Mouse (Mus musculus) ES-Bruce4 (cell line): ENCODE data around the gene Cnnm4. TPM values are rescaled to one million over a fixed set of nuclear protein-coding genes. Genes with fewer than 3 reads are reported as not detected.

ENCODE experiments used
- H3K27ac ChIP-seq: 2 replicates; pipeline ENCODE4 v1.5.1; 2012; ENCODE audit warnings: low read length, inconsistent platforms; ENCODE audit not compliant: insufficient read depth
- H3K27me3 ChIP-seq: 2 replicates; pipeline ENCODE4 v1.6.1; 2012; ENCODE audit warnings: mild to moderate bottlenecking, low read length, inconsistent platforms; ENCODE audit not compliant: control insufficient read depth, poor library complexity, insufficient read depth, severe bottlenecking
- H3K36me3 ChIP-seq: 2 replicates; pipeline ENCODE4 v1.6.1; 2012; ENCODE audit warnings: inconsistent platforms, mild to moderate bottlenecking, low read length, moderate library complexity; ENCODE audit not compliant: control insufficient read depth, poor library complexity, insufficient read depth, severe bottlenecking
- H3K4me1 ChIP-seq: one replicate; pipeline ENCODE4 v1.8.1; 2011; ENCODE audit warnings: low read length; ENCODE audit not compliant: control insufficient read depth, insufficient read depth
- H3K4me3 ChIP-seq: 2 replicates; pipeline ENCODE4 v1.5.1; 2011; ENCODE audit warnings: low read depth, mild to moderate bottlenecking, low read length
- H3K9ac ChIP-seq: 2 replicates; pipeline ENCODE4 v1.6.1; 2012; ENCODE audit warnings: low read depth, mild to moderate bottlenecking, inconsistent platforms; ENCODE audit not compliant: poor library complexity, severe bottlenecking
- H3K9me3 ChIP-seq: replicated peaks from 2 replicates; pipeline ENCODE4 v1.6.1; 2012; ENCODE audit warnings: mild to moderate bottlenecking, low read length, inconsistent platforms; ENCODE audit not compliant: control insufficient read depth, poor library complexity, insufficient read depth, severe bottlenecking
- CTCF ChIP-seq: IDR thresholded peaks from one replicate; pipeline ENCODE4 v1.8.1; 2011; ENCODE audit warnings: low read depth, low read length
- EP300 ChIP-seq: IDR thresholded peaks from 2 replicates; pipeline ENCODE4 v1.6.1; 2011; ENCODE audit warnings: low read depth, low read length; ENCODE audit not compliant: insufficient read depth
- POLR2A ChIP-seq: IDR thresholded peaks from one replicate; pipeline ENCODE4 v1.8.1; 2011; ENCODE audit warnings: low read length; ENCODE audit not compliant: insufficient read depth
- polyA plus RNA-seq: library from polyadenylated mRNA; stranded (reverse); fragments of >200 nt; gene quantifications from 2 replicates; pipeline ENCODE4 v1.2.4, GENCODE M21; 2011; ENCODE audit warnings: low read depth; ENCODE audit not compliant: missing spikeins, insufficient read depth, insufficient read length

The Cnnm4 gene
- polyA plus RNA-seq, 1 experiment: 4.7 TPM

- H3K4me1 ChIP-seq: no peaks in the 10 kb centered on the region
- no peak overlapping the region for H3K9ac ChIP-seq
- H3K36me3 ChIP-seq: no peaks in the 10 kb centered on the region
- TF ChIP-seq POLR2A (no peak), CTCF (peak; percentile 40)
- H3K27me3 ChIP-seq: no peaks in the 10 kb centered on the region
- no peak overlapping the region for H3K4me3 ChIP-seq
- H3K9me3 ChIP-seq: no peaks in the 10 kb centered on the region
- no peak overlapping the region for H3K27ac ChIP-seq
These were observed 21.2 kb downstream of the Cnnm4 start for GRCm38 (mm10) chr1:36492416-36493139.

GRCm38 (mm10) chr1:36493299-36493698, 21.9 kb downstream of the Cnnm4 start:
- Histone ChIP-seq H3K27ac (no peak overlapping the region), H3K27me3 (no peaks in the 10 kb centered on the region), H3K9me3 (no peaks in the 10 kb centered on the region), H3K4me1 (no peaks in the 10 kb centered on the region), H3K4me3 (no peak overlapping the region), H3K36me3 (no peaks in the 10 kb centered on the region), H3K9ac (no peak overlapping the region)
- no peak for TF ChIP-seq EP300
- TF ChIP-seq POLR2A: no peak
- TF ChIP-seq CTCF: no peak

- H3K9me3 ChIP-seq: no peaks in the 10 kb centered on the region
- H3K4me1 ChIP-seq: no peaks in the 10 kb centered on the region
- H3K9ac ChIP-seq: no peak overlapping the region
- no peak overlapping the region for H3K27ac ChIP-seq
- no peak overlapping the region for H3K4me3 ChIP-seq
- no peaks in the 10 kb centered on the region for H3K27me3 ChIP-seq
- no peaks in the 10 kb centered on the region for H3K36me3 ChIP-seq
- TF ChIP-seq EP300 (no peak), CTCF (peak; percentile 5), POLR2A (no peak)
These were observed 25.3 kb downstream of the Cnnm4 start for GRCm38 (mm10) chr1:36496719-36497118.

- Histone ChIP-seq H3K4me1 (no peaks in the 10 kb centered on the region), H3K4me3 (no peak overlapping the region), H3K36me3 (no peaks in the 10 kb centered on the region), H3K27ac (no peak overlapping the region), H3K9ac (no peak overlapping the region), H3K9me3 (no peaks in the 10 kb centered on the region), H3K27me3 (no peaks in the 10 kb centered on the region)
- TF ChIP-seq POLR2A (no peak), CTCF (no peak)
These were observed 25.9 kb downstream of the Cnnm4 start for GRCm38 (mm10) chr1:36497312-36497711.

- Histone ChIP-seq H3K4me1 (no peaks in the 10 kb centered on the region), H3K27ac (no peak overlapping the region), H3K9ac (no peak overlapping the region), H3K4me3 (no peak overlapping the region), H3K27me3 (no peaks in the 10 kb centered on the region), H3K9me3 (no peaks in the 10 kb centered on the region), H3K36me3 (no peaks in the 10 kb centered on the region)
- TF ChIP-seq EP300 (no peak), POLR2A (no peak), CTCF (peak; percentile 96)
These were observed 29.8 kb downstream of the Cnnm4 start for GRCm38 (mm10) chr1:36501261-36501660.

- Histone ChIP-seq H3K27me3 (no peaks in the 10 kb centered on the region), H3K36me3 (no peaks in the 10 kb centered on the region), H3K9ac (no peak overlapping the region), H3K4me3 (no peak overlapping the region), H3K4me1 (no peaks in the 10 kb centered on the region), H3K27ac (no peak overlapping the region), H3K9me3 (no peaks in the 10 kb centered on the region)
- TF ChIP-seq POLR2A (no peak), EP300 (no peak), CTCF (no peak)
These were observed 36.8 kb downstream of the Cnnm4 start for GRCm38 (mm10) chr1:36508238-36508637.
